Mouse (Mus musculus) heart, postnatal 0 days (tissue): Measurements from ENCODE around the gene Tnrc18.

Experiments
- CTCF ChIP-seq: IDR thresholded peaks from 2 replicates; pipeline ENCODE4 v1.5.1; 2016; ENCODE audit warnings: antibody characterized with exemption, control low read depth, low read depth
- EP300 ChIP-seq: IDR thresholded peaks from 2 replicates; pipeline ENCODE4 v1.6.1; 2016; ENCODE audit warnings: antibody characterized with exemption, low read depth

- TF ChIP-seq EP300, result no peak
- no peak for TF ChIP-seq CTCF
Observed at GRCm38 (mm10) chr5:142850476-142850875, 33.0 kb upstream of the Tnrc18 start.
